Mouse (Mus musculus): ENCODE measurements around the gene Ubr1.

- no peak for TF ChIP-seq CTCF (IDR thresholded peaks at IDR 0.05; ENCODE audit: low read depth)
- no peak for TF ChIP-seq EP300 (IDR thresholded peaks at IDR 0.05; ENCODE audit: low read depth)
Measured at GRCm38 (mm10) chr2:121012676-121013075, 42.2 kb upstream of the Ubr1 start.

Measured in liver, embryonic 14.5 days (tissue).